Mouse (Mus musculus): ENCODE measurements around the gene Gpr152. TPM values are rescaled to one million over a fixed set of nuclear protein-coding genes. Genes with fewer than 3 reads are reported as not detected.
"Not testable (repeated sequence)": the region's sequence is repeated elsewhere in the genome, so short reads cannot be mapped to it uniquely, and the experiment has no call there.

Gene Gpr152
- polyA plus RNA-seq, 1 experiment from 2014 or later: not detected

DNA sequence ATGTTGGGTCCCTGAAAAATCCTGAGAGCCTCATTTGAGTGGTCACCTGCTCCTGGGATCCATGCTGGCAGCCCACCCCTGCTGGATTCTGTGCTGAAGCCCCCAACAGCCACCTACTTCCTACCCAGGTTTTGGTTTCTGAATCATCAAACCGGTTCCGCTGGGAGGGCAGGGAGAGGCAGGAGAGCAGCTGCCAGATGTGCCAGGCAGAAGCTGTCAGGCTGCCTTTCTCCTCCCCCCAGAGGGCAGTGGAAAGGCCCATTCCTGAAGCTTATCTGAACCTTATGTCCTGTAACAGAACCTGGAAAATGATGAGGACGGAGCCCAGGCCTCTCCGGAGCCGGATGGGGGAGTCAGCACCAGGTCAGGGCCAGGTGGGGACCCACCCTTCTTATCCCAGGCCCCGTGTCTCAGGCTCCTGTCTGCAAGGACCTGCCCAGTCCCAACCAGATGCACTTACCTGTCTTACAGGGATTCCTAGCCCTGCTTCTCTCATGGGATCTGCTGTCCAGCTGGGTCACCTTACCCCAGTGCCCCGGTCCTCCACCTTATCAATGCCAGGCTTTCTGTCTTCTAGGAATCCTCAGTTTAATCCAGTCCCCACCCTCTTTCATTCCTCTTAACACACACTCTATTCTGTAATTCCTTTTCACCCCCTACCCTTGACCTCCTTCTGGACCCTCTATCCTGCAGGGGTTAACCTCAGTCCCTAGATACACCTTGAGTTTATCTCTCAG lies 12.7 kb upstream of the Gpr152 start:
- no peaks in the 10 kb centered on the region for H3K27me3 ChIP-seq
- DNase-seq (ENCODE audit: low read depth, low spot score) (no peak), ATAC-seq (no peak)
- CTCF ChIA-PET: interaction anchor here (2.4 kb wide), 1 partner anchor 74 kb away, joined by 8 read pairs; the partner anchor contains the start of gene Rad9a
- in situ Hi-C loops (cut with MboI; ENCODE audit: low pct_unique_long_range_greater_than_20kb): no loop called here
- TF ChIP-seq CTCF (IDR thresholded peaks at IDR 0.05): no peak
- POLR2A ChIA-PET: interaction anchor here (0.8 to 1.9 kb wide), 9 partner anchors 8 to 74 kb away, joined by 3 to 10 read pairs (median 3); partner anchors contain the start of genes Cdk2ap2, Pitpnm1 and Rad9a

DNA sequence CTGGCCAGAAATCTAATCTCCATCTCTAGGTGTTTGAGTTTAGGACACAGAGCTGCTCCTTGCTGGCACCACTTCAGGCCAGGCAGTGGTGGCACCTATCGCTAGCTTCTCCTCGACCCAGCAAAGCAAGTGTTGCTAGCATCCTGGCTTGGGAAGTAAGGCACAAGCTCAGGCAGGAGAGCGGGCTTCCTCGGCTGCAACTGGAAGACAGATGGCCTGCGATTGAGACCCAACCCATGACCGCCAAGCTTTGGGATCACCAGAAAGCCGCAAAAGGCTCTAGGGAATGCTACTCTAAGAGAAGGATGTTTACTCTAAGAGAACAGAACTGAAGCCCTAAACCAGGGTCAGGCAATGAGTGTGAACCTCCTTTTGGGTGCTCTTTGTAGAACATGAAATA lies 10.1 kb upstream of the Gpr152 start:
- in situ Hi-C loops (cut with MboI; ENCODE audit: low pct_unique_long_range_greater_than_20kb): no loop called here
- DNase-seq (ENCODE audit: low read depth, low spot score) (no peak), ATAC-seq (no peak)
- ChIA-PET CTCF (interaction anchor here (0.8 kb wide), 1 partner anchor 9 kb away, joined by 4 read pairs; no protein-coding TSS in a partner anchor), POLR2A (interaction anchor here (1.0 to 2.1 kb wide), 3 partner anchors 26 to 63 kb away, joined by 3 to 6 read pairs (median 6); partner anchors contain the start of gene Ppp1ca)
- TF ChIP-seq CTCF (IDR thresholded peaks at IDR 0.05): no peak
- no peaks in the 10 kb centered on the region for H3K27me3 ChIP-seq

DNA sequence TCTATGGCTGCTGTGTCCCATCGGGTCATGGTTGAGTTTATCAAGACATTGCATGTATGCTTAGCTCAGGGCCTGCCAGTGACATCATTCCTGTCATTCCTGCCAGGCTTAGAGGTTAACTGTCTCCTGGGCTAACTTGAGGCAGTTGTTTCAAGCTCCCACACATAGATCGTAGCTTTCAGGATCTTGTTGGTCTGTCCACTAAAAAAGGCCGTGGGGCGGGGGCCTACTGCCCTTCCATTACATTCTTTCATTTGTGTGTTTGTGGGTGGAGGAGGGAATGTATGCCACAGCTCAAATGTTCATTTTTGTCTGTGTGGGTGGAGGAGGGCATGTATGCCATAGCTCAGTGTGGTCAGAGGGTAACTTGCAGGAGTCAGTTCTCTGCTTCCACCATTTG lies 9.5 kb upstream of the Gpr152 start:
- H3K27me3 ChIP-seq: no peaks in the 10 kb centered on the region
- DNase-seq (ENCODE audit: low read depth, low spot score) (no peak), ATAC-seq (no peak)
- no peak for TF ChIP-seq CTCF (IDR thresholded peaks at IDR 0.05)
- ChIA-PET POLR2A (interaction anchor here (0.6 to 2.1 kb wide), 3 partner anchors 42 to 244 kb away, joined by 3 to 6 read pairs (median 3); partner anchors contain the start of gene Ppp1ca), CTCF (no interaction called here)
- in situ Hi-C loops (cut with MboI; ENCODE audit: low pct_unique_long_range_greater_than_20kb): no loop called here

- ChIA-PET POLR2A (no interaction called here), CTCF (interaction anchor here (1.8 kb wide), 1 partner anchor 32 kb away, joined by 4 read pairs; no protein-coding TSS in a partner anchor)
- no peak for TF ChIP-seq CTCF (IDR thresholded peaks at IDR 0.05)
- DNase-seq (ENCODE audit: low read depth, low spot score) (no peak), ATAC-seq (no peak)
- in situ Hi-C loops (cut with MboI; ENCODE audit: low pct_unique_long_range_greater_than_20kb): no loop called here
- no peaks in the 10 kb centered on the region for H3K27me3 ChIP-seq
Observed at GRCm38 (mm10) chr19:4131075-4131474, 8.5 kb upstream of the Gpr152 start.

DNA sequence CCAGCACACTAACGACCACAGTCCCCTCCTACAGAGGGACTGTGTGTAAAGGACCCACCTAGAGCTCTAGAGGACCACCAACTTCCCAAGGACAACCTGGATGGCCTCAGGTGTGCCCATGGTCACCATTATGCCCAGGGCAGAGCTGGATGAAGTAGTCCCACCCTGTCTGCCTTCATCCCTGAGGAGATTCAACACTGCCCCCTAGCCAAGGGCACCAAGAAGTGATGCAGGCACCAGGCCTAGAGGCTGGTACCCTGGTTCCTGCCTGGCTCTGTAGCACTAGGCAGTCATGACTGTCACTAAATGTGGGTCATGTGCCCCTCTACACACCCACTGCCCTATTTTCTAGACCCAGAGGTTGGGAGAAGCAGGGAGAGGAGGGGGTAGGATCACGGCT lies 7.8 kb upstream of the Gpr152 start:
- ChIA-PET POLR2A (no interaction called here), CTCF (interaction anchor here (1.8 kb wide), 1 partner anchor 33 kb away, joined by 4 read pairs; no protein-coding TSS in a partner anchor)
- no peak for ATAC-seq
- TF ChIP-seq CTCF (IDR thresholded peaks at IDR 0.05): no peak
- no peaks in the 10 kb centered on the region for H3K27me3 ChIP-seq
- DNase-seq (ENCODE audit: low read depth, low spot score): no peak
- in situ Hi-C loops (cut with MboI; ENCODE audit: low pct_unique_long_range_greater_than_20kb): no loop called here

DNA sequence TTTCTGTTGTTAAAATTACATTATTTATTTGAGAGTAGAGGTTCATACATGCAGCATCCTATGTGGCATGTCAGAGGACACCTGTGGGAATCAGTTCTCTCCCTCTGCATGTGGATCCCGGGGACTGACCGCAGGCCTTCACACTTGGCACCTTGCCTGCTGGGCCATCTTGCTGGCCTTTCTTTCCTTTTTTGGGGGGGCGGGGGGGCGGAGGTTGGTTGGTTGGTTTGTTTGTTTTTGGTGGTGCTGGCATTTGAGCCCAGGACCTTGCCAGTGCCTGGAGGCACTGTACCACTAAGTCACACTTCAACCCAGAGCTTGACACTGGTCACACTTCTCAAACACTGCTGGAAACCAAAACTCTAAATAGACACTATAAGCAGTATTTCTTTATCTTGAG lies 5.2 kb upstream of the Gpr152 start:
- ChIA-PET CTCF (interaction anchor here (1.1 kb wide), 1 partner anchor 52 kb away, joined by 3 read pairs; no protein-coding TSS in a partner anchor), POLR2A (interaction anchor here (0.7 kb wide), 1 partner anchor 14 kb away, joined by 3 read pairs; no protein-coding TSS in a partner anchor)
- no peak for TF ChIP-seq CTCF (IDR thresholded peaks at IDR 0.05)
- in situ Hi-C loops (cut with MboI; ENCODE audit: low pct_unique_long_range_greater_than_20kb): no loop called here
- ATAC-seq (no peak), DNase-seq (ENCODE audit: low read depth, low spot score) (no peak)
- no peaks in the 10 kb centered on the region for H3K27me3 ChIP-seq

- DNase-seq (ENCODE audit: low read depth, low spot score); H3K27me3 ChIP-seq; in situ Hi-C loops (cut with MboI; ENCODE audit: low pct_unique_long_range_greater_than_20kb); CTCF ChIA-PET: not testable (repeated sequence)
- ATAC-seq: peak; percentile 2
- POLR2A ChIA-PET: interaction anchor here (0.9 kb wide), 1 partner anchor 9 kb away, joined by 3 read pairs; no protein-coding TSS in a partner anchor
Observed at GRCm38 (mm10) chr19:4135229-4135962, 4.2 kb upstream of the Gpr152 start.

GRCm38 (mm10) chr19:4135963-4136345 lies 3.6 kb upstream of the Gpr152 start:
- POLR2A ChIA-PET; DNase-seq (ENCODE audit: low read depth, low spot score); H3K27me3 ChIP-seq; in situ Hi-C loops (cut with MboI; ENCODE audit: low pct_unique_long_range_greater_than_20kb): not testable (repeated sequence)
- ATAC-seq: peak; percentile 29
- CTCF ChIA-PET: interaction anchor here (1.2 kb wide), 1 partner anchor 11 kb away, joined by 3 read pairs; no protein-coding TSS in a partner anchor

GRCm38 (mm10) chr19:4136463-4136862 lies 3.1 kb upstream of the Gpr152 start:
- TF ChIP-seq CTCF (IDR thresholded peaks at IDR 0.05): no peak
- CTCF ChIA-PET: interaction anchor here (1.0 to 1.2 kb wide), 2 partner anchors 11 to 38 kb away, joined by 3 read pairs; no protein-coding TSS in a partner anchor
- POLR2A ChIA-PET: no interaction called here
- DNase-seq (ENCODE audit: low read depth, low spot score) (no peak), ATAC-seq (no peak)
- no peaks in the 10 kb centered on the region for H3K27me3 ChIP-seq
- in situ Hi-C loops (cut with MboI; ENCODE audit: low pct_unique_long_range_greater_than_20kb): no loop called here

- no peak for DNase-seq (ENCODE audit: low read depth, low spot score)
- ChIA-PET POLR2A (no interaction called here), CTCF (interaction anchor here (1.1 to 1.5 kb wide), 2 partner anchors 68 to 119 kb away, joined by 3 read pairs; no protein-coding TSS in a partner anchor)
- in situ Hi-C loops (cut with MboI; ENCODE audit: low pct_unique_long_range_greater_than_20kb): no loop called here
- no peaks in the 10 kb centered on the region for H3K27me3 ChIP-seq
- ATAC-seq: no peak
- no peak for TF ChIP-seq CTCF (IDR thresholded peaks at IDR 0.05)
Observed at GRCm38 (mm10) chr19:4137913-4138312, 1.7 kb upstream of the Gpr152 start.

Measured in Patski (cell line).